Mouse (Mus musculus) G1E (cell line): ENCODE data around the gene 1110004F10Rik.

Source experiments
- CTCF ChIP-seq: IDR thresholded peaks from 2 replicates; pipeline ENCODE4 v1.5.1; 2012; ENCODE audit warnings: low read depth, low read length, inconsistent platforms, mixed read lengths
- GATA1 ChIP-seq: IDR thresholded peaks from 2 replicates; pipeline ENCODE4 v1.6.1; 2012; ENCODE audit warnings: borderline replicate concordance, low read length, inconsistent platforms, mixed read lengths
- GATA2 ChIP-seq: IDR thresholded peaks from 2 replicates; pipeline ENCODE4 v1.6.1; 2012; ENCODE audit warnings: low read depth, low read length, inconsistent platforms, borderline replicate concordance
- POLR2AphosphoS5 ChIP-seq: IDR thresholded peaks from 2 replicates; pipeline ENCODE4 v1.6.1; 2012; ENCODE audit warnings: low read depth, low read length, inconsistent platforms; ENCODE audit not compliant: insufficient replicate concordance
- TAL1 ChIP-seq: conservative IDR thresholded peaks from 2 replicates; pipeline ENCODE4 v1.6.1; 2012; ENCODE audit warnings: low read depth, low read length, inconsistent platforms, mixed read lengths

GRCm38 (mm10) chr7:116060739-116061138, 21.5 kb downstream of the 1110004F10Rik start:
- TF ChIP-seq CTCF (no peak), TAL1 (no peak), GATA1 (no peak), POLR2AphosphoS5 (no peak), GATA2 (no peak)
